8 mouse cellular contexts compared by ENCODE assay signal in the genomic region with DNA sequence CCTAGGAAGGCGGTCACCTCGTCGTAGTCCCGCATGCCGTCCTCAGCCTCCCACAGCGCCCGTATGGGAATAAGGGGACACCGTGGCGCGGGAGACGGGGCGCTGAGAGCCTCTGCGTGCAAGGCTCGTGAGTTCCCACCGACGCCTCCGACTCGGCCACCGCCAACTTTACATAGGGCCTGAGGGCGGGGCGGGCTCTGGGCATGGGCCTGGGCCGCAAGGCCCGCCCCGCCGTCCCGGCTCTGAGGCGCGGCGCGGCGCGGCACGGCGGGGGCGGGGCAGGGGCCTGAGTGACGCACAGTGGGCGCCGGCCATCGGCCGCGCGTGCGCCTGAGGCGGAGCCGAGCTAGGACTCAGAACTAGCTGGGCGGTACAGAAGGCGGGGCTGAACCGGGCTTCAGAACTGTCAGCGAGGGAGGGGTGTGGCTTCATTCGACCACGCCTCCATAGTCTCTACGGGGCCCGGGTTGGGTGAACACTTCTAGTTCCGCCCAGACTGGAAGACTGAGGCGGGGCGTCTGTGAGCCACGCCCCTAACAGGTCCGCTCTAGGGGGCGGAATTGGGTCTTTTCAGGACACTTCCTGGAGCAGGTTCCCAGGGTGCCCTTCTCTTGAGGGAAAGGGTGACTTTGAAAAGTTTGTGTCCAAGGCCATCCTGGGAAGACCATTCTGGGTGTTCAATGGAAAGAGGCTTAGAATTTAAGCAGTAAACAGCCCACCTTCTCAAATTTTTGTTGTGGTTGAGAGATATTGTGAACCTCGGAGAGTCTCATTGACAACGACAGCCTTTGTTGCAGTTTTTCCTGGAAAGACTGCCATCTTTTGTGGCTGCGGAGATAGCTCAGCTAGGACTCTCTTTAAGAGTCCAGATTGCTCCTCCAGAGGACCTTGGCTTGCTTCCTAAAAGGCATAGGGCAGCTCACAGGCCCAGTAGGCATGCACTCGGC. TPM values are rescaled to one million over a fixed set of nuclear protein-coding genes. Genes with fewer than 3 reads are reported as not detected.
DNase-seq lines count a peak whose midpoint lies in the region; ATAC-seq lines count a peak whose summit lies in the region.

A gene (minus strand): TSS at position 156 of the 947 bp plus-strand sequence.

- peak within 1 kb of the TSS; percentile 83 for H3K4me2 ChIP-seq in hindbrain, embryonic 12.5 days (replicated peaks)

- no peaks in the 10 kb centered on the region for H3K36me3 ChIP-seq in hindbrain, embryonic 12.5 days

- 4% methylated on average over 63 of the region's 63 CpGs for WGBS in hindbrain, embryonic 12.5 days

- H3K4me1 ChIP-seq in hindbrain, embryonic 12.5 days = peaks cover 12% of the 10 kb centered on the region

- ATAC-seq in hindbrain, embryonic 12.5 days (ENCODE audit: low FRiP score) = peak; percentile 98

- peak within 1 kb of the TSS; percentile 55 for H3K4me3 ChIP-seq in hindbrain, embryonic 12.5 days

- no peak within 1 kb of the TSS; the same call in 1 of the 2 replicates for H3K27ac ChIP-seq in hindbrain, embryonic 12.5 days

- H3K27me3 ChIP-seq in hindbrain, embryonic 12.5 days = no peaks in the 10 kb centered on the region

- peak; percentile 99 for DNase-seq in NIH3T3 (ENCODE audit: low read depth)
- DNase-seq in cerebellum, postnatal 10 days = peak; percentile 99
- peak; percentile 98 to 99 for DNase-seq in frontal cortex, postnatal 10 days (ENCODE audit: low spot score in 2 of 2)
- peak; percentile 98 to 99 for DNase-seq in layer of hippocampus, postnatal 14 days (ENCODE audit: low spot score in 2 of 2)
- DNase-seq in lung, postnatal 14 days = peak; percentile 99
- peak; percentile 98 for DNase-seq in retina, adult 2 months (ENCODE audit: low read depth, low spot score)
- peak; percentile 98 for DNase-seq in thymus, postnatal 36 days

- no peaks in the 10 kb centered on the region for H3K9me3 ChIP-seq in hindbrain, embryonic 12.5 days (replicated peaks)

- H3K9ac ChIP-seq in hindbrain, embryonic 12.5 days = peak within 1 kb of the TSS; percentile 71

RNA-seq across cellular contexts. Expression of the gene that starts here (rescaled TPM):
- polyA plus RNA-seq in hindbrain, embryonic 12.5 days (2016; fragmentation: Nextera tagmentation; extraction: Ambion mirVana) = 7.9 and 8.5 TPM in 2 replicates
- 10 to 100 TPM; 12.4 to 13.5 TPM for total RNA-seq in layer of hippocampus, postnatal 14 days (2021)
